Mouse (Mus musculus): ENCODE measurements around the gene Fem1a. TPM values are rescaled to one million over a fixed set of nuclear protein-coding genes. Genes with fewer than 3 reads are reported as not detected.

Gene Fem1a
- polyA plus RNA-seq, 1 experiment from 2014 or later, result 19.9 TPM

DNA sequence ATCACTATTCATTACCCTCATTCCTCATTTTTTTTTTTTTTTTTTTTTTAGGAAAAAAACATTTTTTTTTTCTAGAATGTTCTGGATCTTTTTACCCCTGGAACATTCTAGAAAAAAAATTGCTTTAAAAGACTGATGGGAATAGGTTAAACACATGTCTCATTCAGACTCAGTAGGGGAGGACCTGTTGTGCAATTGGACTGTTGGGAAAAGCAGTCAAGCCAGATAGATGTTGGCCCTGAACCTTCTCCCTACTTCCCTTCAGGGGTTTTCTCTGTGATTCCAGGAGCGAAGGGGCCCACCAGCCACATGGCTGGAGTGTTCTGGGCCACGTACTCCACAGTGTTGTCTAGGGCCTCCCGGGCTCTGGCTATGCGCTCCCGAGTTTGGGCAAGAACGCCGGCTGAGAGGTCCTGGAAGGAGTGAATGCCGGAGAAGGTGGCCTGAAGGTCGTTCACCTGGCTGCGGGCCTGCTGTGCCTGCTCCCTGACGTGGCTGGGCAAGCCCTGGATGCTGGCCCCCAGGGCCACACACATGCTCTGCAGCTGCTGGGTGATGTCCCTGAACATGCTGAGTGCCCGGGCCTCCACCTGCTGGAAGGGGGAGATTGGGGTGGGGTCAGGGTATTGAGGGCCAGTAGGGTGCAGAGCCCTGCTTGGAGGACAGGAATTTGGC lies 23.0 kb downstream of the Fem1a start:
- peaks cover 54% of the 10 kb centered on the region for H3K36me3 ChIP-seq
- H3K4me3 ChIP-seq, result no peak overlapping the region
- H3K27ac ChIP-seq (ENCODE audit: poor library complexity, severe bottlenecking), result peak overlapping the region; percentile 48; the same call in 1 of the 2 replicates
- H3K9ac ChIP-seq, result no peak overlapping the region
- H3K9me3 ChIP-seq (replicated peaks), result no peaks in the 10 kb centered on the region
- no peaks in the 10 kb centered on the region for H3K27me3 ChIP-seq (replicated peaks)
- peaks cover 29% of the 10 kb centered on the region for H3K4me1 ChIP-seq (replicated peaks)
- no peak for ATAC-seq (ENCODE audit: insufficient number of reproducible peaks, low FRiP score)
- H3K4me2 ChIP-seq, result no peak overlapping the region
- 74% methylated on average over 12 of the region's 12 CpGs for WGBS

DNA sequence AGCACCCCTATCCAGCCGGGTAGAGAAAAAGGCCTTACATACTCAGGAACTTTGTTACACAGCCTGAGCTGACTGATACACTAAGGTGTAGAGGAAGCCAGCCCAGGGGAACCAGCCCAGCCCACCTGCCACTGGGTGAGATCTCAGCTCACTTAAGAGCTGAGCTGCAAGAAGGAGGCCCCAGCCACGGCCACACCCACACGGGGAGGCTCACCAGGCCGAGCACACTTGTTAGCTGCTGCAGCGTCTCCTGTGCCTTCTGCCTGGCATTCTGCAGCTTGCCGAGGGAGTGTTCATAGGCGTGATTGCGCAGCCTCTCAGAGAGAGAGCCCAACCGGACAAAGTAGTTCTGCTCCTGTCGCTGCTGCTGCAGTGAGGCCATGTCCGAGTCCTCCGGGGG lies 24.6 kb downstream of the Fem1a start:
- no peak for ATAC-seq (ENCODE audit: insufficient number of reproducible peaks, low FRiP score)
- peaks cover 70% of the 10 kb centered on the region for H3K36me3 ChIP-seq
- WGBS, result 84% methylated on average over 12 of the region's 12 CpGs
- H3K9ac ChIP-seq, result no peak overlapping the region
- H3K4me3 ChIP-seq, result no peak overlapping the region
- no peaks in the 10 kb centered on the region for H3K9me3 ChIP-seq (replicated peaks)
- peaks cover 27% of the 10 kb centered on the region for H3K4me1 ChIP-seq (replicated peaks)
- no peak overlapping the region for H3K4me2 ChIP-seq
- H3K27ac ChIP-seq (ENCODE audit: poor library complexity, severe bottlenecking), result no peak overlapping the region
- no peaks in the 10 kb centered on the region for H3K27me3 ChIP-seq (replicated peaks)

DNA sequence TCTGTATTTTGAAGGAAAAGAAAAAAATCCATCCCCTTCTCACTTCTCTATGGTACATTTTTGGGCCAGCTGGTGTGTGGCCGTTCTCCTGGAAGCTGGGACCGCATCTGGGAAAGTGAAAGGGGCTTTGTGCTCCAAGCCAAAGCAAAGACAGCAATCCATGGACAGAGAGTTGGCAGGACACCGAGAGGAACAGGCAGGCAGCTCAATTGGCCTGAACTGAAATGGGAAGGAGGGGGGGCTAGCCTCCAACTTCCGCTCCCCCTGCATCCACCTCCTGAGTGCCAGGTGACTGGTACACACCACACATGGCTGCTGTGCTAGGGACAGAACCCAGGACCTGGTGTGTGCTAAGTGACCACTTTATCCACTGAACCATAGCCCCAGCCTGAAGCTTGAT lies 26.2 kb downstream of the Fem1a start:
- Histone ChIP-seq H3K4me2 (no peak overlapping the region), H3K4me3 (no peak overlapping the region), H3K9ac (no peak overlapping the region; the same call in 1 of the 2 replicates), H3K36me3 (peaks cover 79% of the 10 kb centered on the region), H3K4me1 (replicated peaks) (peaks cover 27% of the 10 kb centered on the region), H3K27ac (ENCODE audit: poor library complexity, severe bottlenecking) (no peak overlapping the region), H3K9me3 (replicated peaks) (no peaks in the 10 kb centered on the region), H3K27me3 (replicated peaks) (no peaks in the 10 kb centered on the region)
- no peak for ATAC-seq (ENCODE audit: insufficient number of reproducible peaks, low FRiP score)
- 91% methylated on average over 4 of the region's 4 CpGs for WGBS

DNA sequence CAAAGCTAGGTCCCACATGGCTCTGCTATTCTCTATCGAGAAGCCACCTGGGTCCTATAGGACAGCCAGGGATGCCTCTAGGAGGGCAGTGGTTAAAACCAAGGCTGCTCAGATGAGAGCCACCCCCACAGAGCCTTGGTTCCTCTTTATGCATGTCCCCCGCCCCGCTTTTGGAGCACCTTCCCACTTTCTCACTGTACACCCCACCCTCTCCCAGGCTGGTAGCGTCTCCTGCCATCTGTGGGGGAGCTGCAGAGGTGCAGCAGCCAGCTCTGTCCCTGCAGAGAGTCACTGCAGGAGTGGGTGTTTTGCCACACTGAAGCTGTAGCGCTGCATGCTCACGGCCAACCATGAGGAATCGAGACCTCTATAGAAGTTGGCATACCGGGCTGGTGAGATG lies 26.7 kb downstream of the Fem1a start:
- H3K4me1 ChIP-seq (replicated peaks), result peaks cover 27% of the 10 kb centered on the region
- WGBS, result 94% methylated on average over 8 of the region's 8 CpGs
- H3K9ac ChIP-seq, result no peak overlapping the region
- peaks cover 78% of the 10 kb centered on the region for H3K36me3 ChIP-seq
- H3K4me2 ChIP-seq, result no peak overlapping the region
- H3K4me3 ChIP-seq, result no peak overlapping the region
- H3K27me3 ChIP-seq (replicated peaks), result no peaks in the 10 kb centered on the region
- H3K9me3 ChIP-seq (replicated peaks), result no peaks in the 10 kb centered on the region
- ATAC-seq (ENCODE audit: insufficient number of reproducible peaks, low FRiP score), result no peak
- H3K27ac ChIP-seq (ENCODE audit: poor library complexity, severe bottlenecking), result no peak overlapping the region

DNA sequence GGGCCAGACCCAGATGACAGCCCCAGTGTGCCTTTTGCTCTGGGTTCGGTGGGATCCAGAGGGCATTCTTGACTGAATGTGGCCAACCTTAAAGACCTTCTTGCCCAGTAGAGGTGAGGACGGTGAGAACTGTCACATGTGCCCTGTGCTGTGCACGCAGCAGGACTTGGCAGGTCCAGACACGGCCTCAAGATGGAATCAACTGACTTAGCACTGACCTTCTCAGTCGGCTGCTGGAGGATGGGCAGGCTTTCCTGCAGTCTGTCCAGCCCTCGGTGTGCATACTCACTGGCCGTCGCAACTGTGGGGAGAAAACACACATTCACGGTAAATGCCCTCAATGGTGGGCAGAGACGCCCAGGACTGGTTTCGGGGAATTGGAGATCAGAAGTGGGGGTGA lies 29.4 kb downstream of the Fem1a start:
- Histone ChIP-seq H3K9me3 (replicated peaks) (no peaks in the 10 kb centered on the region), H3K36me3 (peaks cover 57% of the 10 kb centered on the region), H3K4me1 (replicated peaks) (peaks cover 33% of the 10 kb centered on the region), H3K9ac (no peak overlapping the region), H3K4me3 (no peak overlapping the region), H3K27me3 (replicated peaks) (no peaks in the 10 kb centered on the region), H3K27ac (ENCODE audit: poor library complexity, severe bottlenecking) (no peak overlapping the region), H3K4me2 (no peak overlapping the region)
- ATAC-seq (ENCODE audit: insufficient number of reproducible peaks, low FRiP score), result no peak
- 92% methylated on average over 11 of the region's 11 CpGs for WGBS

DNA sequence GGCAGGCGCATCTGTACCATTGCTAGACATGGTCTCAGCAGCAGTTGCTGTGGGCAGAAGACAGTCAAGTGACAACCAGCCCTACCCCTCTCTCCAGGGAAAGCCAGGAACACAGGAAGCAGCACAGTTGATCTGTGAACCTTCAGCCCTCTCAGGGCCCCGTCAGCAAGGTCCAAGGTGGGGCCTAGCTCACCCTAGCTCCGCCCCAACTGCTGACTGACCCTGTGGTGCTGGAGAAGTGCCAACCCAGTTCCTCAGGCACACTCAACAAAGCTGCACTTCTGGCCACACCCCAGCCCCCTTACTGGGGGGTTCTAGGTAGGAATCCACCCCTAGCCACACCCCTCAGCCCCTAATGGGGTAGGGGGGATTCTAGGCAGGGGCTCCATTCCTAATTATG lies 31.2 kb downstream of the Fem1a start:
- Histone ChIP-seq H3K36me3 (peaks cover 41% of the 10 kb centered on the region), H3K9me3 (replicated peaks) (no peaks in the 10 kb centered on the region), H3K27ac (ENCODE audit: poor library complexity, severe bottlenecking) (peak overlapping the region; percentile 94), H3K4me3 (peak overlapping the region; percentile 17; the same call in 1 of the 2 replicates), H3K4me1 (replicated peaks) (peaks cover 38% of the 10 kb centered on the region), H3K9ac (peak overlapping the region; percentile 42; the same call in 1 of the 2 replicates), H3K4me2 (peak overlapping the region; percentile 80), H3K27me3 (replicated peaks) (no peaks in the 10 kb centered on the region)
- 41% methylated on average over 3 of the region's 3 CpGs for WGBS
- peak; percentile 63 for ATAC-seq (ENCODE audit: insufficient number of reproducible peaks, low FRiP score)

DNA sequence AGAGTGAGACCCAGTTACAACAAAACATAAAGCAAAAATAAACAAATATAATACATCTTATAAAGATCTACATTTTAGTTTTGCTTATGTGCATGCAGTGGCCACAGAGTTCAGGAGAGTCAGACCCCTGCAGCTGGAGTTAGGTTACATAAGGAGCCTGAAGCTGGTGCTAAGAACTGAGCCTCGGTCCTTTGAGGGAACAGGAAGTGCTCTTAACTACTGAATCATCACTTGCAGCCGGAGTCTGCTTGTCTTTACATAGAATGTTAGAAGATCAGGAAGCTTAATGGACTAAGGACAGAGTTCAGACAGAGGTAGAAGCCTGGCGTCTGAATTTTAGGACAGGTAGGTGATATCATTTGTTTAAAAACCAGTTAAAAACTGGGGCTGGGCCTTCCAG lies 32.3 kb downstream of the Fem1a start:
- no peaks in the 10 kb centered on the region for H3K27me3 ChIP-seq (replicated peaks)
- 32% methylated on average over 3 of the region's 3 CpGs for WGBS
- ATAC-seq (ENCODE audit: insufficient number of reproducible peaks, low FRiP score), result no peak

DNA sequence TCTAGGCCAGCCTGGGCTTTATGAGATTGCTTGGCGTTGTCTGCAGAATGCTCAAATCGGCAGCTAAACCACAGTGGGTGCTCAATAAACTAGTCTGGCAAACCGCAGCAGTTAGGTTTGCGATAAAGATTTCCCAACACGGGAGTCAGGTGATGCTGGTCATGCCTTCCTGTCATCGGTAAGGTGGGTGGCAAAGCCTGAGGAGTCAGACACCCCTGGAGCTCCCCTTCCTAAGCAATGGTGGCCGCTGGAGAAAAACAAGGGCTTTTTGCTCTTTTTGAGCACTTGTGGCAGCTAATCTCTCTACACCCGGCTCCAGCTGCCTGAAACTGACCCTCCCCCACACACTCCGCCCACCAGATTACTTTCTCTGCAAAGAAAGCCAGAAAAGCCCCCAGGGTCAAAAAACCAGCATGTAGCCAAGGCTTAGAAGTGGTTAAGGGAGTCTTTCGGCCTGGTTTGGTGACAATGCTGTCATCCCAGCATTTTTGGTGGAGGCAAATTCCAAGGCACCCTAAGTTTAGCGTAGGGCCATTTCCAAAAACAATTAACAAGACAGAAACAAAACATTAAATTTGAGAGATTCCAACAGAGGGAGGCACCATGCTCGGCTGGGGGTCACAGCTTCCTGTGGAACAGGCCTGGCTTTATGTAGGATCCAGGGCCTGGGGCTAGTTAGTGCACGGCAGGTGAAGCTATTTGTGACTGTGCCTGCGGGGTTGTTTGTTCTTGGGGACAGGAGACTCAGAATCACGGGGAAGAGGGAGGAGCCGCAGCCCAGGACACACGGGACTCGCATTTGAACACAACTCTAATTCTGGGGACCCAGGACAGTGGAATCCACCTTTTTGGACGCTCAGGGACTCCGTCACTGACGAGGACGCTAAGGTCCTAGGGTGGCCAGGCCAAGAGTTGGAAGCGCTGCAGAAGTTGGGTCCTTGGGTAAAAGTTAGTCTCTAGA lies 33.0 kb downstream of the Fem1a start:
- WGBS, result 1% methylated on average over 23 of the region's 23 CpGs
- peak overlapping the region; percentile 78 for H3K9ac ChIP-seq
- H3K4me3 ChIP-seq, result peak overlapping the region; percentile 68
- H3K27me3 ChIP-seq (replicated peaks), result no peaks in the 10 kb centered on the region
- ATAC-seq (ENCODE audit: insufficient number of reproducible peaks, low FRiP score), result peak; percentile 41
- H3K4me2 ChIP-seq, result peak overlapping the region; percentile 80
- peak overlapping the region; percentile 94 for H3K27ac ChIP-seq (ENCODE audit: poor library complexity, severe bottlenecking)
- H3K9me3 ChIP-seq (replicated peaks), result no peaks in the 10 kb centered on the region
- peaks cover 38% of the 10 kb centered on the region for H3K4me1 ChIP-seq (replicated peaks)
- peaks cover 25% of the 10 kb centered on the region for H3K36me3 ChIP-seq

More for the DNA sequence above, 32.3 kb downstream of the Fem1a start:
- Histone ChIP-seq H3K4me1 (replicated peaks) (peaks cover 38% of the 10 kb centered on the region), H3K9me3 (replicated peaks) (no peaks in the 10 kb centered on the region), H3K4me2 (peak overlapping the region; percentile 80), H3K36me3 (peaks cover 33% of the 10 kb centered on the region), H3K4me3 (peak overlapping the region; percentile 68), H3K27ac (ENCODE audit: poor library complexity, severe bottlenecking) (peak overlapping the region; percentile 94), H3K9ac (peak overlapping the region; percentile 78)

DNA sequence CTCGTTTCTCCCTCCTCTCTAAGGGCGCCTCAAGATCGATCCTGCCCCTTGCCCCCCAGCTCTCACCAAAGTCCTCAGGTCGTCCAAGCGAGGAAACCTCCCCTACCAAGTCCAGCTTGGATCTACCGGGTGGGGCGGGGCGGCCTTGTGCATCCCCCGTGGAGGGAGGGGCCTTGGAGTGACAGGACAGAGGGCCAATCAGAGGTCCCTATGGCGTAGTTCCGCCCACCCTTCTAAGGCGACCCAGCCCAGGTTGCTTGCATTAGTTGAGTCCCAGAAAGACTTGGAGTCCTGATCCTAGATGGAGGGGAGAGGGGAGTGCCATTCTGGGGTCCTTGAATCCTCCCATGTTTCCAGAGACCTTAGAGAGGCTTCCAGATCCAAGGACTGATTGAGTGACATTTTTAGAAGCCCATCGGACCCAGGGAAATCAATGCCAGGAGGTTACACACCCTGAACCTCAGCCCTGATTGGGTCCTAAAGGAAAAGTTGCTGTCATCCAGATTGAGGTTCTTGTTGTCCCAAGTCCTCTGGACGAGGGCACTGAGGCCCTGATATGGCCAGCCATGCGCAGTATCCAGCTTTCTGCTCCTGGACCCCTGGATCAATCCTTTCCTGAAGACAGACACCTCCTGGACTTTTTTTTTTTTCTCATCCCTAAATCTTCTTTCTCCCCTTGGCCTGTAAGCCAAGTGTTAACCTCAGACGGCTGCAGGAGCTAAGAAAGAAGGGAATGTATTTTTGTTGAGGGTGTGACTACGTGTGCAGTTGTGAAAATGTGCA lies 34.0 kb downstream of the Fem1a start:
- Histone ChIP-seq H3K27me3 (replicated peaks) (no peaks in the 10 kb centered on the region), H3K36me3 (peaks cover 16% of the 10 kb centered on the region), H3K4me3 (peak overlapping the region; percentile 68), H3K4me1 (replicated peaks) (peaks cover 38% of the 10 kb centered on the region), H3K27ac (ENCODE audit: poor library complexity, severe bottlenecking) (peak overlapping the region; percentile 94), H3K9ac (peak overlapping the region; percentile 78), H3K9me3 (replicated peaks) (no peaks in the 10 kb centered on the region), H3K4me2 (peak overlapping the region; percentile 80)
- ATAC-seq (ENCODE audit: insufficient number of reproducible peaks, low FRiP score), result peak; percentile 93
- 3% methylated on average over 17 of the region's 17 CpGs for WGBS

DNA sequence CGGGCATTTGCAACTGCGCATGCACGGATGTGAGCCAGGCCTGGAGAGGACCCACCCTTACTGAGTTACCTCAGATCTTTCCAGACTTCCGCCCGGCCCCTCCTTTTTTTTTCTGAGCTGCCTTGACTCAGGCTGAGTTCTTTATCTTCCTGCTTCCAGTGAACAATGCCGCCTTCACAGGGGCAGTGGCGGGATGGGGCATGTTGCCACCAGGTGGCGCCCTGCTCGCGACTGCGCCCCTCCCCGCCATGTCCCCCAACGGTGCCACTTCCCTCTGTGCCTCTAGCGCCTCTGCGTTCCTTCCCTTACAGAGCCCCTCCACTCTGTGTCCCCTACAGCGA lies 34.5 kb downstream of the Fem1a start:
- ATAC-seq (ENCODE audit: insufficient number of reproducible peaks, low FRiP score), result peak; percentile 85
- under 1% methylated on average over 16 of the region's 16 CpGs for WGBS
- no peaks in the 10 kb centered on the region for H3K9me3 ChIP-seq (replicated peaks)
- H3K27me3 ChIP-seq (replicated peaks), result no peaks in the 10 kb centered on the region
- peaks cover 10% of the 10 kb centered on the region for H3K36me3 ChIP-seq
- peak overlapping the region; percentile 94 for H3K27ac ChIP-seq (ENCODE audit: poor library complexity, severe bottlenecking)
- H3K4me1 ChIP-seq (replicated peaks), result peaks cover 38% of the 10 kb centered on the region
- peak overlapping the region; percentile 80 for H3K4me2 ChIP-seq
- peak overlapping the region; percentile 68 for H3K4me3 ChIP-seq
- H3K9ac ChIP-seq, result peak overlapping the region; percentile 56; the same call in 1 of the 2 replicates

Measured in heart, embryonic 12.5 days (tissue).